Mouse (Mus musculus) midbrain, embryonic 16.5 days (tissue): Measurements from ENCODE around the gene Agps. TPM values are rescaled to one million over a fixed set of nuclear protein-coding genes. Genes with fewer than 3 reads are reported as not detected.

Source experiments
- ATAC-seq: fragments of 200-750 bp; cut with Nextera tagmentation; 2 replicates; pipeline ENCODE4 v1.8.0; 2017; ENCODE audit warnings: moderate TSS enrichment
- H3K27ac ChIP-seq: fragments of 300-500 bp; sonication (generic); 2 replicates; pipeline ENCODE4 v1.5.1; 2014; ENCODE audit warnings: mild to moderate bottlenecking, low read length, mixed read lengths
- H3K27me3 ChIP-seq: fragments of 300-500 bp; sonication (generic); 2 replicates; pipeline ENCODE4 v1.6.1; 2014; ENCODE audit warnings: low read depth, low read length, mixed read lengths; ENCODE audit not compliant: control insufficient read depth, insufficient read depth
- H3K36me3 ChIP-seq: fragments of 300-500 bp; sonication (generic); 2 replicates; pipeline ENCODE4 v1.6.1; 2014; ENCODE audit warnings: mild to moderate bottlenecking, low read length, moderate library complexity, mixed read lengths; ENCODE audit not compliant: control insufficient read depth, insufficient read depth
- H3K4me1 ChIP-seq: fragments of 300-500 bp; sonication (generic); 2 replicates; pipeline ENCODE4 v1.6.1; 2014; ENCODE audit warnings: mild to moderate bottlenecking, low read length, mixed read lengths; ENCODE audit not compliant: control insufficient read depth, insufficient read depth
- H3K4me2 ChIP-seq: fragments of 300-500 bp; sonication (generic); 2 replicates; pipeline ENCODE4 v1.6.1; 2014; ENCODE audit warnings: mild to moderate bottlenecking, low read length, mixed read lengths
- H3K4me3 ChIP-seq: fragments of 300-500 bp; sonication (generic); 2 replicates; pipeline ENCODE4 v1.5.1; 2014; ENCODE audit warnings: low read depth, mild to moderate bottlenecking, low read length, moderate library complexity, mixed read lengths
- H3K9ac ChIP-seq: fragments of 300-500 bp; sonication (generic); 2 replicates; pipeline ENCODE4 v1.6.1; 2014; ENCODE audit warnings: low read depth, low read length, mixed read lengths
- H3K9me3 ChIP-seq: fragments of 300-500 bp; sonication (generic); replicated peaks from 2 replicates; pipeline ENCODE4 v1.6.1; 2014; ENCODE audit warnings: mild to moderate bottlenecking, low read length, mixed read lengths; ENCODE audit not compliant: control insufficient read depth, poor library complexity, severe bottlenecking
- WGBS: fragments of 180-500 bp; shearing (Covaris S2); extraction: QIAGEN DNeasy Blood & Tissue Kit; methylation state at CpG from one replicate; pipeline ENCODE4 v1.1.7; 2014; 5-methylcytosine and 5-hydroxymethylcytosine counted together
- polyA plus RNA-seq: library from polyadenylated mRNA; unstranded; fragments of >200 nt; fragmentation: Nextera tagmentation; extraction: Ambion mirVana; gene quantifications from 2 replicates; pipeline ENCODE4 v1.2.1, GENCODE M21; 2015

The Agps gene
- polyA plus RNA-seq: 26.5 and 26.7 TPM in 2 replicates

- peak; percentile 95 for ATAC-seq
- peak within 1 kb of the TSS; percentile 76 for H3K27ac ChIP-seq
- H3K4me1 ChIP-seq: peaks cover 22% of the 10 kb centered on the region
- H3K9ac ChIP-seq: peak within 1 kb of the TSS; percentile 93
- no peaks in the 10 kb centered on the region for H3K36me3 ChIP-seq
- H3K4me2 ChIP-seq: peak within 1 kb of the TSS; percentile 72
- no peaks in the 10 kb centered on the region for H3K27me3 ChIP-seq
- peak within 1 kb of the TSS; percentile 96 for H3K4me3 ChIP-seq
- 1% methylated on average over 75 of the region's 86 CpGs for WGBS
- no peaks in the 10 kb centered on the region for H3K9me3 ChIP-seq
Measured at GRCm38 (mm10) chr2:75831881-75832633, at the start of gene Agps. Agps (plus strand) TSS chr2:75832177.

GRCm38 (mm10) chr2:75786075-75786474, 45.9 kb upstream of the Agps start:
- H3K4me1 ChIP-seq: no peaks in the 10 kb centered on the region
- no peak overlapping the region for H3K9ac ChIP-seq
- H3K9me3 ChIP-seq: no peaks in the 10 kb centered on the region
- no peak overlapping the region for H3K4me2 ChIP-seq
- no peak overlapping the region for H3K27ac ChIP-seq
- H3K36me3 ChIP-seq: no peaks in the 10 kb centered on the region
- WGBS: 21% methylated on average over 6 of the region's 6 CpGs
- ATAC-seq: no peak
- H3K4me3 ChIP-seq: no peak overlapping the region
- no peaks in the 10 kb centered on the region for H3K27me3 ChIP-seq

DNA sequence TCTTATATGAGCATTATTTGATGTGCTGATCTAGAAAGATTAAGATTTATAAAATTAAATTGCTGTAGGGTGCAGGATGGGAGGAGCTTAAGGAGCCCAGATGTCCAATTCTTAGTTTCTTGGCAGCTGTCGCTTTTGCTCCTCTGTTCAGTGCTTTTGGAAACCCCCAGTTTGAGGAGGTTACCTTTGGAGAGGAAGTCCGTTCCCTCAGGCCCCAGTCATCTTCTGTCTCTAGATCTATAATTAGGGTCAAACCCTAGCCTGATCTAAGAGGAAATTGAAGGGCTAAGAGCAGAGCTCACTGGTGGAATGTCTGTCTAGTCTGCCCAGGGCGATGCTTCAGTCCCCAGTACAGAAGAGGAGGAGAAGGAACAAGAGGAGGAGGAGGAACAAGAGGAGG, 43.5 kb upstream of the Agps start:
- no peak overlapping the region for H3K9ac ChIP-seq
- H3K27ac ChIP-seq: no peak overlapping the region
- ATAC-seq: no peak
- H3K27me3 ChIP-seq: no peaks in the 10 kb centered on the region
- no peak overlapping the region for H3K4me3 ChIP-seq
- WGBS: 86% methylated on average over 3 of the region's 3 CpGs
- no peaks in the 10 kb centered on the region for H3K4me1 ChIP-seq
- H3K4me2 ChIP-seq: no peak overlapping the region
- no peaks in the 10 kb centered on the region for H3K9me3 ChIP-seq
- no peaks in the 10 kb centered on the region for H3K36me3 ChIP-seq

DNA sequence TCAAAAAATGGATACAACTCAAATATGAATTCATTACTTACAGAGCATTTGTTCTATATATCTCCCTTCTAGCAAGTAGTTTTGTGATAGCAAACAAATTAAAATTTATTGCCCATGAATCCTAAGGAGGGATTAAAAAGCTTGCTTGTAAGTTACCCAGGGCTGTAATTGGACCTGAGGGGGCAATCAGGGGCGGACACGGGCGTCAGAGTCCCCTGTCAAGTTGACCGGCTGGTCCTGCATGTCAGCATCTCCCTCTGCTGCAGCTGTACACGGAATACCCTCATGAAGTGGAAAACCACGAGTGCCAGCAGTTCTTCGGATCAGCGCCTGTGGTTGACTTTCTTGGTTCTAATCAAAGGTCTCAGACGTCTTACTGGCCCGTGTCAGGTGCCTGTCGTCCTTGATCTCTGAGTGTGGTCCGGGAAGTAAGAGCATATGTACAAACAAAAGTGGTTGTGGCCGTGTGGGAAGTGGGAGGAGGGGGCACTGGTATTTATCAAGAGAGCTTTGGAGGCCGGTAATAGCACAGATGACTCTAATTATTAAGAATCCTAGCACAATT, 41.9 kb upstream of the Agps start:
- H3K9me3 ChIP-seq: no peaks in the 10 kb centered on the region
- no peak overlapping the region for H3K27ac ChIP-seq
- no peak overlapping the region for H3K4me2 ChIP-seq
- no peaks in the 10 kb centered on the region for H3K4me1 ChIP-seq
- H3K9ac ChIP-seq: no peak overlapping the region
- 63% methylated on average over 14 of the region's 14 CpGs for WGBS
- H3K27me3 ChIP-seq: no peaks in the 10 kb centered on the region
- no peaks in the 10 kb centered on the region for H3K36me3 ChIP-seq
- no peak for ATAC-seq
- no peak overlapping the region for H3K4me3 ChIP-seq

- Histone ChIP-seq H3K27ac (no peak overlapping the region), H3K4me3 (no peak overlapping the region), H3K36me3 (no peaks in the 10 kb centered on the region), H3K4me1 (no peaks in the 10 kb centered on the region), H3K9ac (no peak overlapping the region), H3K9me3 (no peaks in the 10 kb centered on the region), H3K27me3 (no peaks in the 10 kb centered on the region), H3K4me2 (no peak overlapping the region)
- ATAC-seq: no peak
- WGBS: 90% methylated on average over 18 of the region's 18 CpGs
Measured at GRCm38 (mm10) chr2:75791561-75792308, 40.2 kb upstream of the Agps start.

DNA sequence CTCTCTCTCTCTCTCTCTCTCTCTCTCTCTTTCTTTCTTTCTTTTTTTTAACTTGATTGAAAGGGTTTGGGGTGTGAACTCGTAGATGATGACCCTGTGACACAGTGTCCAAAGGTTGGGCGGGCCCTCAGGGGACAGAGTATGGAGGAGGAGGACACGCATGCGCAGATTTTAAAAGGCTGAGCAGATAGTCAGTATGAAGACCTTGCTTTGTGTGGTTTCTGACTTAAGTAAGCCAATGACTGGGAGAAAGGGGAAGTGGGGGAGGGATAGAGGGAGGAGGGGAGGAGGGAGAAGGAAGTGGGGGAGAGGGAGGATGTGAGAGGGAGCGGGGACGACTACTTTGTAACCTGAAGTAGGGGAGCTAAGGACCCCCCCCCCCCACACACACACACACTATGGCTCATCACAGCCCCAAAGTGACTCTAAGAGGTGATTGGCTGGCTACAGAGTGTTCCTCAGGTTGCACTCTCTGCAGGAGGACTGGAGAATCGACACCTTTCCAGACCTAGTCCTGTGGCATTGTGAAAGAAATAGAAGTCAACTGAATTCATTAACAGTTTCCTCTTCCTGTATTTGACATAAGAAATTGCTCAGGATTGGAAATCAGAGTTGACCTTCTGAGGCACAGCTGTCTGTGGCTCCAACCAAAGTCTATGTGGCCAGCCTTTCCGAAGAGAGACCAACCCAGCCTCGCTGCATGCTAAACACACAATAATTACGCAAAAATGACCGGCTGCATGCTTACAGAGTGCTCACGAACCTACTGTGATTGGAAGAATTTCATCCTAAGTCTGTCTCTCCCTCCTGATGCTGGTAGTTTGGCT, 39.4 kb upstream of the Agps start:
- H3K9ac ChIP-seq: no peak overlapping the region
- H3K27ac ChIP-seq: no peak overlapping the region
- no peaks in the 10 kb centered on the region for H3K9me3 ChIP-seq
- H3K4me2 ChIP-seq: no peak overlapping the region
- H3K27me3 ChIP-seq: no peaks in the 10 kb centered on the region
- no peaks in the 10 kb centered on the region for H3K4me1 ChIP-seq
- WGBS: 71% methylated on average over 12 of the region's 12 CpGs
- H3K36me3 ChIP-seq: no peaks in the 10 kb centered on the region
- ATAC-seq: no peak
- H3K4me3 ChIP-seq: no peak overlapping the region

GRCm38 (mm10) chr2:75796181-75796580, 35.8 kb upstream of the Agps start:
- Histone ChIP-seq H3K4me1 (no peaks in the 10 kb centered on the region), H3K9ac (no peak overlapping the region), H3K36me3 (no peaks in the 10 kb centered on the region), H3K27me3 (no peaks in the 10 kb centered on the region), H3K27ac (no peak overlapping the region), H3K4me2 (no peak overlapping the region), H3K9me3 (no peaks in the 10 kb centered on the region), H3K4me3 (no peak overlapping the region)
- ATAC-seq: no peak
- WGBS: 70% methylated on average over 2 of the region's 2 CpGs

DNA sequence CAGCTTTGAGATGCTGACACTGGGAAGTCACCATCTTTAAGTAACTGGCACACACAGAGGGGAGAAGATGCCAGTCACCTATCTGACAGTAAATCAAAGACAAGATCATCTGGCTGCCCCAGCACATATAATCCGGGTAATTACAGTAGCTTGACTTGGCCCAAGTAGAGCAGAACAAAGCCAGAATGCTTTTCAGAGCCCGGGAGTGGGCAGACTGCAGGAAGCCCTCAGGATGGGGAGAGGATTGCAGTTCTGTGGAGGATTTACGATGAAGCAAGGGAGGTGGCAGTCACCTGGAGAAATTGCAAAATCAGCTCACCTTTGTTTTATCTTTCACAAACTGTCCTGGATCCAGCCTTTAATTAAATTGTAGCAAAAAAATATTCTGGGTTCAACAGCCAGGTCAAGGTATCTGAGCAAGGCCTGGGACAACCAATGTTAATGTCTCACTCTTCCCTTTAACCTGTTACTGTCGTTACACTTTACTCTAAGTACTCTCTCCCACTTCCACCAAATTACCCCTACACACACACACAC, 33.5 kb upstream of the Agps start:
- Histone ChIP-seq H3K4me3 (no peak overlapping the region), H3K27ac (no peak overlapping the region), H3K4me1 (no peaks in the 10 kb centered on the region), H3K9ac (no peak overlapping the region), H3K27me3 (no peaks in the 10 kb centered on the region), H3K4me2 (no peak overlapping the region), H3K36me3 (no peaks in the 10 kb centered on the region), H3K9me3 (no peaks in the 10 kb centered on the region)
- no peak for ATAC-seq
- WGBS: 57% methylated on average over 4 of the region's 4 CpGs
